Mouse (Mus musculus) ES-Bruce4 (cell line): ENCODE data around the gene Alg5. TPM values are rescaled to one million over a fixed set of nuclear protein-coding genes. Genes with fewer than 3 reads are reported as not detected.

Experiments used
- H3K27ac ChIP-seq: 2 replicates; pipeline ENCODE4 v1.5.1; 2012; ENCODE audit warnings: low read length, inconsistent platforms; ENCODE audit not compliant: insufficient read depth
- H3K27me3 ChIP-seq: 2 replicates; pipeline ENCODE4 v1.6.1; 2012; ENCODE audit warnings: mild to moderate bottlenecking, low read length, inconsistent platforms; ENCODE audit not compliant: control insufficient read depth, poor library complexity, insufficient read depth, severe bottlenecking
- H3K36me3 ChIP-seq: 2 replicates; pipeline ENCODE4 v1.6.1; 2012; ENCODE audit warnings: inconsistent platforms, mild to moderate bottlenecking, low read length, moderate library complexity; ENCODE audit not compliant: control insufficient read depth, poor library complexity, insufficient read depth, severe bottlenecking
- H3K4me1 ChIP-seq: one replicate; pipeline ENCODE4 v1.8.1; 2011; ENCODE audit warnings: low read length; ENCODE audit not compliant: control insufficient read depth, insufficient read depth
- H3K4me3 ChIP-seq: 2 replicates; pipeline ENCODE4 v1.5.1; 2011; ENCODE audit warnings: low read depth, mild to moderate bottlenecking, low read length
- H3K9ac ChIP-seq: 2 replicates; pipeline ENCODE4 v1.6.1; 2012; ENCODE audit warnings: low read depth, mild to moderate bottlenecking, inconsistent platforms; ENCODE audit not compliant: poor library complexity, severe bottlenecking
- H3K9me3 ChIP-seq: replicated peaks from 2 replicates; pipeline ENCODE4 v1.6.1; 2012; ENCODE audit warnings: mild to moderate bottlenecking, low read length, inconsistent platforms; ENCODE audit not compliant: control insufficient read depth, poor library complexity, insufficient read depth, severe bottlenecking
- CTCF ChIP-seq: IDR thresholded peaks from one replicate; pipeline ENCODE4 v1.8.1; 2011; ENCODE audit warnings: low read depth, low read length
- EP300 ChIP-seq: IDR thresholded peaks from 2 replicates; pipeline ENCODE4 v1.6.1; 2011; ENCODE audit warnings: low read depth, low read length; ENCODE audit not compliant: insufficient read depth
- POLR2A ChIP-seq: IDR thresholded peaks from one replicate; pipeline ENCODE4 v1.8.1; 2011; ENCODE audit warnings: low read length; ENCODE audit not compliant: insufficient read depth
- polyA plus RNA-seq: library from polyadenylated mRNA; stranded (reverse); fragments of >200 nt; gene quantifications from 2 replicates; pipeline ENCODE4 v1.2.4, GENCODE M21; 2011; ENCODE audit warnings: low read depth; ENCODE audit not compliant: missing spikeins, insufficient read depth, insufficient read length

The Alg5 gene
- polyA plus RNA-seq, 1 experiment = 22.9 TPM

DNA sequence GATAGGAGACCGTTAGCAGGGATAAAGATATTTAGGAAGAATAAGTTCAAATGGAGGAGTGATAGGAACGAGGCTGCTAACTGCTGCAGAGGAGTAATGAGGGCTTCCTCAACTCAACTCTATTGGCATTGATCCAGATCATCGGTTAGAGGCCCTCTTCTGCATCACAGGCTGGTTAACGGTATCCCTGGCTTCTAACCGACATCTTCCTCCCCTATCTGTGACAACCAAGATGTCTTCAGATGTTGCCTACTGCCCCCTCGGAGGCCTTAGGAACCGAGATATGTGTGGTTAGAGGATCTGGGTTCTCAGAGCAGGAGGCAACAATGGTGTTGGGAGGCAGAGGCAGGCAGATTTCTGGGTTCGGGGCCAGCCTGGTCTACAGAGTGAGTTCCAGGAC is 33.3 kb downstream of the Alg5 start:
- Histone ChIP-seq H3K4me3 (no peak overlapping the region), H3K4me1 (no peaks in the 10 kb centered on the region), H3K27me3 (no peaks in the 10 kb centered on the region), H3K36me3 (no peaks in the 10 kb centered on the region), H3K9me3 (no peaks in the 10 kb centered on the region), H3K27ac (no peak overlapping the region), H3K9ac (no peak overlapping the region)
- TF ChIP-seq EP300 (no peak), POLR2A (no peak), CTCF (no peak)

DNA sequence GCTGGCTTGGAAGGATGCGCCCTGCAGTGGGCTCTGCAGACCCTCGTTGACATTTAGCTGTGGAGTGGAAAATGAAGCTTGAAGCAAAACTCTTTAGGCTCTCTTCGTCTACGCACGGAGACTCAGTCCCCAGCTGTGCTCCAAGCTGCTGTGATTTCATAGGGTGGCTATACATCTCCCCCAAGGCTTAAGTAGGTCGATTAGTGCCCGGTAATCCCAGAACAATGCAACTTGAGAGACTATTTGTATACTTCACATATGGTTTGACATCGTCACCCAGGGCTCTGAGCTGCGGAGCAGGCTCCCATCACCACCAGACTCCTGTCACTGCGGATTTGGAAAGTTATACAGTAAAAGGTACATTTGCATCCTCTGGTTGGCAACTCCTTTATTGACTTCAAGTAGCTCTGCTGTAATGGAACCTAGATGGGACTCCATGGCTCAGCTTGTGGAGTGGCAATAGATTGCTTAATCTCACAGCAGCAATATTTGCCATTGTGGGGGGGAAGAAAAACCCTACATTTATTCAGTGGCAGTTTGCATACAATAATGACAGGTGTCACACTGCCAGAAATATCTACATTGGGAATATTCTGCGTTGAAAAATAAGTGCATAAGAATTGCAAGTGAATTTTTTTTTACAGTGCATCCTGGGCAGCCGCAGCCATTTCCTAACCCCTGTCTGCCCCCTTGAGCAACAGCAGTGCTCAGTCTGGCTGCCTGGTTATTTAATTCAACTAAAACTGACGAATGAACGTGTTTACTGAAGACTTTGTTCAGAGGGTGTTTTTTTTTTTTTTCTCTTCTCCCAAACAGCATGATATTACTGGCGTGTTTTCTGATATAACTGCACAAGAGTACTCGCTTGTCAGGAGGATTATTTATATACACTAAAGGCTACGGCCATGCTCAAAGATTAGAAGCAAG is 34.3 kb downstream of the Alg5 start:
- H3K27me3 ChIP-seq = no peaks in the 10 kb centered on the region
- no peak overlapping the region for H3K27ac ChIP-seq
- no peaks in the 10 kb centered on the region for H3K36me3 ChIP-seq
- H3K4me3 ChIP-seq = no peak overlapping the region
- H3K9ac ChIP-seq = no peak overlapping the region
- H3K4me1 ChIP-seq = no peaks in the 10 kb centered on the region
- TF ChIP-seq EP300 (no peak), CTCF (no peak), POLR2A (no peak)
- H3K9me3 ChIP-seq = 0 out of 2 replicates have a peak, but pooled peaks cover 4% of the 10 kb centered on the region

DNA sequence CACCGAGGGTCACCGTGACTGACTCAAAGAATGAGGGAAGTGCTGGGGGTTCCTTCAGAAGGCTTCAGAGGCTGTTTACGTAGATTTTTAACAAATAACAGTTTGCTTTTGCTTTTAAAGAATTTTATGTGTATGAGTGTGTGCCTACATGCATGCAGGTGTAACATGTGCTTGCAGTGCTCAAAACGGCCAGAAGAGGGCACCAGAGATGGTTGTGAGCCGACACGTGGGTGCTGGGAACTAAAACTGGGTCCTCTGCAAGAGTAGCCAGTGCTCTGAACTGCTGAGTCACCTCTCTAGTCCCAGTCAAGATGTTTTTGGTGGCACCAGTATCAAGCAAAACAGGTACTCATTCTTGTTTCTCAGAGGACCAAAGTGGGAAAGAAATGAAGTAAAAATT is 38.3 kb downstream of the Alg5 start:
- Histone ChIP-seq H3K4me3 (no peak overlapping the region), H3K36me3 (no peaks in the 10 kb centered on the region), H3K27ac (no peak overlapping the region), H3K4me1 (no peaks in the 10 kb centered on the region), H3K9me3 (0 out of 2 replicates have a peak, but pooled peaks cover 4% of the 10 kb centered on the region), H3K27me3 (no peaks in the 10 kb centered on the region), H3K9ac (no peak overlapping the region)
- TF ChIP-seq CTCF (peak; percentile 47), EP300 (no peak), POLR2A (no peak)

DNA sequence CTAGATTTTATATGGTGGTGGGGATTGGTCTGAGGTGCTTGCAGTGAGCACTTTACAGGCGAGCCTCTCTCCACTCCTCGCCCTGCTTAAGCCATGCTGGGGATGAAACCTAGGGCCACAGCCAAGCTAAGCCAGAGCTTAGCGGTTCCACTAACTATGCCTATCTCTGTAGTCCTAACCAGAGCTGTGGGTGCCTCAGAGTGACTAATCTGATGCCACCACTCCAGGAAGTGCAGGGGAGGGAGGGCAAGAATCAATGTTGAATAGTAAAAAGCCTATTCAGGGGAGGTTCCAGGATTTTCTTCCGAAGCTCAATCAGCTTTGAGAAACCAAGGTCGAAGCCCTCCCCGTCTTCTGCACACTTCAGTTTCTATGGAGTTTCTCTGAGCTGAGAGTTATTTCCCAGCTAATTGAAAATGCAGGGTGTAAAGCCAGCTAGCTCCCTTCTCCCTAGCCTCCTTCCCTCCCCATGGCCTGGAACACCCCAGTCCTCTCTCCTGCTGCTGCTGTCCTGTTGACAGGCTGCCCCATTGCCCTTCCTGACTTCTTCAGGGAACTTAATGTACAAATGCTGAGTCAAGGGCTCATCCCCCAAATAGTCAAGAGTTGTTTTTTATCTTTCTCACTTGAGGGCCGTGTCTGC is 40.8 kb downstream of the Alg5 start:
- Histone ChIP-seq H3K27me3 (no peaks in the 10 kb centered on the region), H3K4me1 (no peaks in the 10 kb centered on the region), H3K36me3 (no peaks in the 10 kb centered on the region), H3K4me3 (no peak overlapping the region), H3K27ac (no peak overlapping the region), H3K9ac (no peak overlapping the region), H3K9me3 (0 out of 2 replicates have a peak, but pooled peaks cover 6% of the 10 kb centered on the region)
- no peak for TF ChIP-seq CTCF
- TF ChIP-seq POLR2A = no peak
- no peak for TF ChIP-seq EP300

DNA sequence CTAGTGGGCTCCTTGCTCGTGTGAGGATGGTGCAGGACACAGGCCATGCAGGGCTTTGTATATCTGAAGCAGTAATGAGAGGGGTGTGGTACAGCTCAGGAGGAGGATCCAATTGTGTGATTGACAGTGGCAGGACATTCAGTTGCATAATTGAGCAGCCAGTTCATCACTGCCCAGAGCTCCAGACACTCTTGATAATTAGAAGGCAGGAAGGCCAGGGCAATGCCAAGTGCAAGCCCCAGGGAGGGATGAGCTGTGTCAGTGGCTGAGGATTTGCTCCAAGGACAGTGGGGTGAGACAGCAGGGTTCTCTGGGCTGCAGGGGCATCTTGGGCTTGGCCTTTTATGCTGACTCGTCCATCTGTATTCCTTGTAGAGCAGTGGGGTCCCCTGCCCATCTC is 55.3 kb downstream of the Alg5 start:
- Histone ChIP-seq H3K9ac (no peak overlapping the region), H3K27ac (no peak overlapping the region), H3K36me3 (no peaks in the 10 kb centered on the region)

More for the DNA sequence above, 55.3 kb downstream of the Alg5 start:
- TF ChIP-seq CTCF = no peak
- TF ChIP-seq POLR2A = no peak
- TF ChIP-seq EP300 = no peak
- H3K27me3 ChIP-seq = no peaks in the 10 kb centered on the region
- no peaks in the 10 kb centered on the region for H3K4me1 ChIP-seq
- H3K9me3 ChIP-seq = 0 out of 2 replicates have a peak, but pooled peaks cover 3% of the 10 kb centered on the region
- no peak overlapping the region for H3K4me3 ChIP-seq
